Mouse (Mus musculus): ENCODE data around the gene Psmd8. TPM values are rescaled to one million over a fixed set of nuclear protein-coding genes. Genes with fewer than 3 reads are reported as not detected.

Gene Psmd8
- total RNA-seq, 2 experiments from 2014 or later, result 66.3 to 103 TPM

- ATAC-seq (replicated peaks; ENCODE audit: low FRiP score, poor library complexity, severe bottlenecking), result no peak; the same call in none of the 2 replicates
Observed at GRCm38 (mm10) chr7:29170755-29171561, 9.5 kb downstream of the Psmd8 start.

- ATAC-seq (replicated peaks; ENCODE audit: low FRiP score, poor library complexity, severe bottlenecking), result peak; percentile 75
Observed at GRCm38 (mm10) chr7:29170066-29170754, 10.3 kb downstream of the Psmd8 start, which contains the start of the genes Ggn and Spred3. TSS of gene Ggn (plus strand) at chr7:29170210. TSS of gene Spred3 (minus strand) at chr7:29170411.

GRCm38 (mm10) chr7:29169231-29170065 is 11.1 kb downstream of the Psmd8 start:
- no peak for ATAC-seq (replicated peaks; ENCODE audit: low FRiP score, poor library complexity, severe bottlenecking)

- ATAC-seq (replicated peaks; ENCODE audit: low FRiP score, poor library complexity, severe bottlenecking), result no peak
Observed at GRCm38 (mm10) chr7:29168791-29169230, 11.7 kb downstream of the Psmd8 start.

- ATAC-seq (replicated peaks; ENCODE audit: low FRiP score, poor library complexity, severe bottlenecking), result no peak
Observed at GRCm38 (mm10) chr7:29168121-29168695, 12.3 kb downstream of the Psmd8 start.

- no peak for ATAC-seq (replicated peaks; ENCODE audit: low FRiP score, poor library complexity, severe bottlenecking)
Observed at GRCm38 (mm10) chr7:29167656-29168055, 12.8 kb downstream of the Psmd8 start.

- ATAC-seq (replicated peaks; ENCODE audit: low FRiP score, poor library complexity, severe bottlenecking), result 0 out of 2 replicates have a peak, but pooled peaks have one; percentile 45
Observed at GRCm38 (mm10) chr7:29162750-29163525, 17.6 kb downstream of the Psmd8 start.

- ATAC-seq (replicated peaks; ENCODE audit: low FRiP score, poor library complexity, severe bottlenecking), result no peak
Observed at GRCm38 (mm10) chr7:29162294-29162693, 18.2 kb downstream of the Psmd8 start.

- no peak for ATAC-seq (replicated peaks; ENCODE audit: low FRiP score, poor library complexity, severe bottlenecking)
Observed at GRCm38 (mm10) chr7:29158264-29158663, 22.2 kb downstream of the Psmd8 start.

GRCm38 (mm10) chr7:29155838-29156782 is 24.4 kb downstream of the Psmd8 start, which contains the start of gene Fam98c:
TSS of gene Fam98c (minus strand) at chr7:29156234.
- peak; percentile 73; the same call in 1 of the 2 replicates for ATAC-seq (replicated peaks; ENCODE audit: low FRiP score, poor library complexity, severe bottlenecking)

GRCm38 (mm10) chr7:29155196-29155837 is 25.2 kb downstream of the Psmd8 start:
- peak; percentile 84 for ATAC-seq (replicated peaks; ENCODE audit: low FRiP score, poor library complexity, severe bottlenecking)

- no peak for ATAC-seq (replicated peaks; ENCODE audit: low FRiP score, poor library complexity, severe bottlenecking)
Observed at GRCm38 (mm10) chr7:29154018-29154720, 26.3 kb downstream of the Psmd8 start.

- ATAC-seq (replicated peaks; ENCODE audit: low FRiP score, poor library complexity, severe bottlenecking), result no peak
Observed at GRCm38 (mm10) chr7:29151486-29151885, 29.0 kb downstream of the Psmd8 start.

- ATAC-seq (replicated peaks; ENCODE audit: low FRiP score, poor library complexity, severe bottlenecking), result no peak
Observed at GRCm38 (mm10) chr7:29148771-29149170, 31.7 kb downstream of the Psmd8 start.

- no peak for ATAC-seq (replicated peaks; ENCODE audit: low FRiP score, poor library complexity, severe bottlenecking)
Observed at GRCm38 (mm10) chr7:29146625-29147367, 33.7 kb downstream of the Psmd8 start.

GRCm38 (mm10) chr7:29144006-29144405 is 36.5 kb downstream of the Psmd8 start:
- no peak for ATAC-seq (replicated peaks; ENCODE audit: low FRiP score, poor library complexity, severe bottlenecking)

All from erythroid progenitor cell, adult 5-6 weeks (primary cell).